Mouse (Mus musculus) kidney, adult 18-20 months (tissue): ENCODE measurements around the gene Tpst2.

Source experiments
- DNase-seq: peaks from one replicate; pipeline ENCODE4 v3.0.0; 2021

The Tpst2 gene

GRCm38 (mm10) chr5:112276267-112276873 lies at the start of gene Tpst2:
Gene Tpst2 (plus strand): TSS chr5:112276691.
- peak; percentile 100 for DNase-seq

DNA sequence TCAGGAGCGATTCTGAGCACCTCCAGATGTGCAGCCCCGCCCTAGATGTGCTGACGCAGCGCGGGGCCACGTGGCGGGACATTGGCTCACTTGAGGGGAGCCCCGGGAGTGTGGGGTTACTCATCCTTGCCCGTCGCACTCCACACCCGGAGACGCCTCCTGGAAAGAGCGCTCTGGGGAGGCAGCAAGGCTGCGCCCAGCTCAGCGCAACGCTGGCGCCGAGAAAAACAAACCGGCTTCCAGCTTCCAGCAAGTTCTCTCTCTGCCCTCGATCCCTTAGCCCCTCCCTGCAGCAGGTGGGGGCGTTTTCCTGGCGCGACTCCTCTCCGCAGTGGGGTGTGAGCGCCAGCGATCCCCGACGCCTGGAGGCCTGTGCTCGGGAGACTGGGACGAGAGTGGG lies 49.1 kb upstream of the Tpst2 start:
- DNase-seq = peak; percentile 6

- DNase-seq = no peak
These were observed 48.6 kb upstream of the Tpst2 start for GRCm38 (mm10) chr5:112227898-112228239.

- DNase-seq = no peak
These were observed 48.0 kb upstream of the Tpst2 start for GRCm38 (mm10) chr5:112228240-112229076.

DNA sequence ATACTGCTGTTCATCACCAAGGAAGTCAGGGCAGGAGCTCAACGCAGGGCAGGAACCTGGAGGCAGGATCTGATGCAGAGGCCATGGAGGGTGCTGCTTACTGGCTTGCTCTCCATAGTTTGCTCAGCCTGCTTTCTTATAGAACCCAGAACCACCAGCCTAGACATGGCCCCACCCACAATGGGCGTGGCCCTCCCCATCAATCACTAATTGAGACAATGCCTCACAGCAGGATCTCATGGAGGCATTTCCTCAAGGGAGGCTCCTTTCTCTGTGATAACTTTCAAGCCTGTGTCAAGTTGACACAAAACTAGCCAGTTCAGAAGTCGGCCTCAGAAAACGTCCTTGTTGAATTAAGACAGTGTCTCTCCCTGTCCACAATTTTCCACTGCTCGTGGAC lies 40.7 kb upstream of the Tpst2 start:
- DNase-seq = no peak

GRCm38 (mm10) chr5:112236631-112237030 lies 39.9 kb upstream of the Tpst2 start:
- DNase-seq = no peak

DNA sequence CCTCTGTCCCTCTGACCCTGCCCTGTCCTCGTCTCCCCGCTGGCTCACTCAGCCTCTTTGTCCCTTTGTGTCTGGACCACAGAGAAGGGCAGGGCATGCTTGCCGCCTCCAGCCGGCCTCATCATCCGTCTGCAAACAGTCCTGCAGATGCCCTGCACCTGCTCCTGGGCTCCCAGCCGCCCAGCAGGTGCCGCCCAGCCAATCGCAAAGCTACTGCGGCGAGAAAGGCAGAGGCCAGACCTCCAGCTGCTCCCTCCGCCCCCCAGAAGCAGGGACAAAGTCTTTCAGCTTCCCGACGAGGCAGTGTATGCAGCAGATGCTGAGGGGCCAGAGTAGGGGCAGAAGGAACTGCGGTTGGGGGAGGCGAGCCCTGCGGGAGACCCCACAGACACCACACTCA lies 39.1 kb upstream of the Tpst2 start:
- DNase-seq = no peak

GRCm38 (mm10) chr5:112237866-112238570 lies 38.5 kb upstream of the Tpst2 start:
- no peak for DNase-seq

DNA sequence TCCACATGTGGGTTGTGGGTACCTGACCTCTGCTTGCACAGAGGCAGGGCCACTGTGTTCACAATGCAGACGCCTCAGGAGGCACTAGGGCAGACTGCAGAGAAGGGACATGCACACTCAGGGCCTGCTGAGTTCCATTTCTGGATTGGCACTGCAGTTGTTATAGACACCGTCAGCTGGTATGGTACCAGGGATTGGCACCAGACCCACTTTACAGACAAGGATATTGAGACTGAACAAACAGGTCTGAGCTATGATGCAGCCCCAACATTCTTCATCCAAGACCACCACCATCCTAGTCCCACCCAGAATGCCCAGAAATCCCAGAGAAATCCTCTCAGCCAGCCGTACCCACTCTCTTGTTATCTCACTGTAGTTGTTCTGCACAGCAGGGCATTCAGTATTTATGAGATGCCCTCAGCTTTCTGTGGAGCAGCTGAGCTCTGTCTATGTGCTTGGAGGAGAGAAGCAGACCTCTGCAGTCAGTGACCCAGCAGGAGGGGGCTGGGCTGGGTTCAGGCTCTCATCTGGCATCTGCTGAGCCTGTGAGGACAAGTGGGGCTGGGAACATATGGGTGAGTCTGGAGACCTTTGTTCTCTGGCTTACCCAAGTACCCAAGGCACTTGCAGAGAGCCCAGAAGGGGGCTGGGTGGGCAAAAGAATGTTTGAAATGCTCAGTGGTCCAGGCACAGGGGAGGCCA lies 37.6 kb upstream of the Tpst2 start:
- no peak for DNase-seq

GRCm38 (mm10) chr5:112240761-112241160 lies 35.7 kb upstream of the Tpst2 start:
- peak; percentile 89 for DNase-seq

DNA sequence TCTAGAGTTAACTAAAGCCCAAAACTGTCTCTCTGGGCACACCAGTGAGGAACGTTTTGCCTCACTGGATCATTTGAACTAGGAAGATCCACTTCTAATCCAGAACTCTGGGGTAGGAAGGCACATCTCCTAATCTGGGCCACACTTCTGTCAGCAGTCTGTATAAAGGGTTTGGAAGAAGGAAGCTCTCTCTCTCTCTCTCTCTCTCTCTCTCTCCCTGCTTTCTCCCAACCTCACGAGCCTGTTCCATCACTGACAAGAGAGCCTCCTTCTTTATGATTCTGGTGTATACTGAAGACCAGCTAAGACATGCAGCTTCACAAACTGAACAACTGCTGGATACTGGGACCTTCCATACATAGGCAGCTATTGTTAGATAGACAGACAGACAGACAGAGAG lies 34.6 kb upstream of the Tpst2 start:
- no peak for DNase-seq

- peak; percentile 62 for DNase-seq
These were observed 34.1 kb upstream of the Tpst2 start for GRCm38 (mm10) chr5:112242361-112242778.

GRCm38 (mm10) chr5:112243041-112243440 lies 33.5 kb upstream of the Tpst2 start:
- no peak for DNase-seq

- DNase-seq = no peak
These were observed 32.8 kb upstream of the Tpst2 start for GRCm38 (mm10) chr5:112243539-112244274.

- DNase-seq = no peak
These were observed 32.3 kb upstream of the Tpst2 start for GRCm38 (mm10) chr5:112244275-112244562.

GRCm38 (mm10) chr5:112244890-112245615 lies 31.4 kb upstream of the Tpst2 start:
- no peak for DNase-seq

DNA sequence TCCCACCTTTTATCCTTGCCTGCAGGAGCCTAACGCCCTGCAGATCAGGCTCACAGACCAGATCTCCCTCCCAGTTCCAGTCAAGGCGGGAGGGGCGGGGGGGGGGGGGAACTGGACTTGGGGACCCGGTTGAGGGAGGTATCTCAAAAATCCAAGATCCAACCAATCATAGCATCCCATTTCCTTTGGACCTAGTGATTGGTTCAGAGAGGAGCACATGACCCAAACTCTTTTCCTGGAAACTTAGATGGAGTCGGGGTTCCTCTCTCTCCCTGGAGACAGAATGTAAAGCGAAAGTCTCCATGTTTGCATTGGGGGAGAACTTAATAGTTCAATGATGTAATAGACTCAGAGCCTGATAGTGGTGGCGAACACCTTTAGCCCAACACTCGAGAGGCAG lies 29.1 kb upstream of the Tpst2 start:
- no peak for DNase-seq

GRCm38 (mm10) chr5:112249106-112249505 lies 27.4 kb upstream of the Tpst2 start:
- DNase-seq = no peak

DNA sequence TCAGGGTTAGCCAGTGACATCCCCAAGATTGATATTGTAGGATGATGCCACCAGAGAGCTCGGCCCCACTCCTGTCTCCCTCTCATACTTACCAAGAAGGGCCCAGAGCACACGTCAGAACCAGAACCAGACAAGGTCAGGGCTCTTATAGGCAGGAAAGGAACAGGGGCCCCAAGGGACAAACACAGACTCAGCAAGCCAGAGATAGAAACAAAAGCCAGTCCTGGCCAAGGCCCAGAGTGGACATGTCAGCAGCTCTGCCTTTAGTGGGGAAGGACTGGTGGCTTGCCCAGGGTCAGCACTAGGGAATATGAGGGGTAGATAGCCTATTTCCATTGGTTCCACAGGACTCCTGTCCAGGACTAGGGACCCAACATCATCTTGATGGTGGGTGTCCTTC lies 24.1 kb upstream of the Tpst2 start, which contains the start of gene Cryba4:
Gene Cryba4, minus strand, starts transcription at position 119 of the 400 bp plus-strand sequence.
- no peak for DNase-seq

- peak; percentile 46 for DNase-seq
These were observed 23.3 kb upstream of the Tpst2 start for GRCm38 (mm10) chr5:112253169-112253568.

- peak; percentile 31 for DNase-seq
These were observed 22.1 kb upstream of the Tpst2 start for GRCm38 (mm10) chr5:112254282-112254806.

DNA sequence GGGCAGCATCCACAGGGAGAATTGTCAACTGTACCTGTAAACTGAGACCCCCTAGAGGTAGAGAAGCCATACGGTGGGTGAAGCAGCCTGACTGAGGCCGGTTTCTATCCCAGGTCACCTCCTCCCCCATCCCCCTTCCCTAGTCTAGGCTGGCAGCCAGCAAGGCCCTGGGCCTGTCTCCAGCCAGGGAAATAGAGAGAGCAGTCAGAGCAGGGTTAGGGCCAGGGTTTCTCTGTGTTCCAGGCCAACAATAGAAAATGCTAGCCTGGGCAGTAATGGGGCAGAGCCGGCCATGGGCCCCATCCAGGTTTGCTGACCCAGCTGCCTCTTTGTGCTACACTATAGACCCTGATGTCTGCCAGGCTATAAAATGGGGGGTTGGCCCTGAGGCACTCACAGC lies 21.1 kb upstream of the Tpst2 start, which contains the start of gene Crybb1:
Gene Crybb1, plus strand, starts transcription at position 390 of the 400 bp plus-strand sequence.
- DNase-seq = peak; percentile 50
